Mouse (Mus musculus): ENCODE measurements around the gene Slc22a1.

DNA sequence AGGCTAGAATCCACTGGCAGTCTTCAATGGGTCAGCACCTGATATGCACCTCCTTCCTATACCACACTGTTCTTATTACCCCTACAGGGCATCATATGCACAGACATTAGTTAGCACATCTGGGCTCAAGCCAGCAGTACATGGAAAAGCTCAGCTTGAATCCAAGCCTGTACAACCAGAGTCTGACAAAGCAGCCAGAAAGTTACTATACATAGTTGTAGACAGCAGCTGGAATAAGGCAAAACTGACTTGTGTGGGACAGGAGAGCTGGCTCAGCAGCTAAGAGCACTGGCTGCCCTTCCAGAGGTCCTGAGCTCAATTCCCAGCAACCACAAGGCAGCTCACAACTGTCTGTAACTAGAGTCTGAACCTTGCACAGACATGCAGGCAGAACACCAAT, 36.6 kb upstream of the Slc22a1 start:
- TF ChIP-seq GATA1 (IDR thresholded peaks at IDR 0.05; ENCODE audit: low read length) (no peak), TAL1 (IDR thresholded peaks at IDR 0.05; ENCODE audit: low read length) (no peak)
